In genomic region chr8:122144729-122145311, GRCm38 (mm10) we compare ENCODE assay signal across 15 mouse cellular contexts.
DNase-seq lines count a peak whose midpoint lies in the region; ATAC-seq and TF ChIP-seq lines count a peak whose summit lies in the region.
"Had no signal": no experiment of that assay in that cellular context is flagged by ENCODE, and none has a peak within 500 bp of the region (broad histone marks: within the 10 kb centered on the region; RNA-seq: fewer than 3 reads in every experiment).

No protein-coding gene starts in this region.

- H3K4me1 ChIP-seq in brown adipose tissue, adult 24 weeks (ENCODE audit: control insufficient read depth, insufficient read depth, insufficient read length, low read length) = peaks cover 7% of the 10 kb centered on the region
- peaks cover 37% of the 10 kb centered on the region for H3K4me1 ChIP-seq in heart, postnatal 0 days (ENCODE audit: control insufficient read depth, insufficient read depth)
- H3K4me1 ChIP-seq: midbrain, embryonic 15.5 days had no signal

- no peak overlapping the region for H3K9ac ChIP-seq in heart, postnatal 0 days (replicated peaks; ENCODE audit: low read depth, low read length)
- H3K9ac ChIP-seq: midbrain, embryonic 15.5 days had no signal

- peak overlapping the region; percentile 71 for H3K27ac ChIP-seq in gastrocnemius, adult 2 months
- peak overlapping the region; percentile 40 for H3K27ac ChIP-seq in brown adipose tissue, adult 24 weeks (replicated peaks; ENCODE audit: low read depth, low read length)
- peak overlapping the region; percentile 87 for H3K27ac ChIP-seq in heart, postnatal 0 days (ENCODE audit: low read depth)
- no peak overlapping the region for H3K27ac ChIP-seq in layer of hippocampus, adult 2 months
- H3K27ac ChIP-seq: embryonic facial prominence, embryonic 10.5 days; midbrain, embryonic 15.5 days had no signal

- no peaks in the 10 kb centered on the region for H3K9me3 ChIP-seq in heart, postnatal 0 days (replicated peaks; ENCODE audit: control insufficient read depth, low read length)
- H3K9me3 ChIP-seq: embryonic facial prominence, embryonic 10.5 days; midbrain, embryonic 15.5 days had no signal

- H3K4me3 ChIP-seq in gastrocnemius, adult 2 months = no peak overlapping the region
- no peak overlapping the region for H3K4me3 ChIP-seq in brown adipose tissue, adult 24 weeks (ENCODE audit: insufficient read depth, low read depth, low read length)
- no peak overlapping the region for H3K4me3 ChIP-seq in heart, postnatal 0 days (ENCODE audit: low read depth, low read length)
- H3K4me3 ChIP-seq in layer of hippocampus, adult 2 months = no peak overlapping the region
- H3K4me3 ChIP-seq: embryonic facial prominence, embryonic 10.5 days; midbrain, embryonic 15.5 days had no signal

- intact Hi-C loops in gastrocnemius, adult 2 months (cut with DNase I) = no loop called here
- intact Hi-C loops in left cerebral cortex, postnatal 4 days (cut with DNase I) = no loop called here

- 13% methylated on average over 11 of the region's 11 CpGs for WGBS in heart, postnatal 0 days

- H3K27me3 ChIP-seq in heart, postnatal 0 days (ENCODE audit: control insufficient read depth, insufficient read depth, low read length) = no peaks in the 10 kb centered on the region
- H3K27me3 ChIP-seq: midbrain, embryonic 15.5 days had no signal

- no peak for TF ChIP-seq CTCF in gastrocnemius, adult 2 months (IDR thresholded peaks at IDR 0.05)
- no peak for TF ChIP-seq CTCF in heart, postnatal 0 days (IDR thresholded peaks at IDR 0.05; ENCODE audit: low read depth)
- TF ChIP-seq CTCF in layer of hippocampus, adult 2 months (conservative IDR thresholded peaks at IDR 0.05) = no peak

- no peaks in the 10 kb centered on the region for H3K36me3 ChIP-seq in heart, postnatal 0 days (replicated peaks; ENCODE audit: control insufficient read depth, insufficient read depth, low read length)
- H3K36me3 ChIP-seq: embryonic facial prominence, embryonic 10.5 days; midbrain, embryonic 15.5 days had no signal

- H3K4me2 ChIP-seq in heart, postnatal 0 days (ENCODE audit: low read depth, low read length) = no peak overlapping the region
- H3K4me2 ChIP-seq: midbrain, embryonic 15.5 days had no signal

- no peak; the same call in 1 of the 2 replicates for TF ChIP-seq EP300 in heart, postnatal 0 days (IDR thresholded peaks at IDR 0.05; ENCODE audit: low read depth)

- no peak for DNase-seq in gastrocnemius, adult 2 months
- no peak for DNase-seq in gastrocnemius, postnatal 10 days
- peak; percentile 58 for DNase-seq in MN1 (ENCODE audit: low spot score)
- DNase-seq in heart, postnatal 0 days (ENCODE audit: low spot score) = peak; percentile 88
- DNase-seq in urinary bladder, postnatal 14 days (ENCODE audit: low spot score) = no peak
- DNase-seq in layer of hippocampus, adult 2 months (ENCODE audit: low spot score in 2 of 2) = no peak
- DNase-seq in left cerebral cortex, postnatal 4 days = no peak
- DNase-seq: cerebellum, adult 11-12 months; kidney, postnatal 25 days; lung, adult 2 months; thymus, postnatal 4 days had no signal

- peak; percentile 86 for ATAC-seq in heart, postnatal 0 days (ENCODE audit: insufficient read depth, low read depth)
- ATAC-seq: forebrain, embryonic 14.5 days; midbrain, embryonic 15.5 days had no signal

Comparison
In these comparisons a context has a peak if more than half of its experiments do, and no peak if none do; other contexts are left out.
1. DNase-seq: peak in MN1 (single experiment) and heart, postnatal 0 days (single experiment); none in gastrocnemius, adult 2 months (single experiment), gastrocnemius, postnatal 10 days (single experiment), urinary bladder, postnatal 14 days (single experiment), layer of hippocampus, adult 2 months (0 of 2) and left cerebral cortex, postnatal 4 days (single experiment).